Mouse (Mus musculus) megakaryocyte, embryonic 14.5 days (primary cell): ENCODE measurements around the gene Sapcd1.
"Not testable (repeated sequence)": the region's sequence is repeated elsewhere in the genome, so short reads cannot be mapped to it uniquely, and the experiment has no call there.

Experiments used
- FLI1 ChIP-seq: IDR thresholded peaks from 2 replicates; pipeline ENCODE4 v1.6.1; 2012; ENCODE audit warnings: low read length, inconsistent platforms, mixed read lengths
- GATA1 ChIP-seq: IDR thresholded peaks from 3 replicates; pipeline ENCODE4 v1.6.1; 2012; ENCODE audit warnings: mixed read lengths, low read length, inconsistent platforms, borderline replicate concordance

DNA sequence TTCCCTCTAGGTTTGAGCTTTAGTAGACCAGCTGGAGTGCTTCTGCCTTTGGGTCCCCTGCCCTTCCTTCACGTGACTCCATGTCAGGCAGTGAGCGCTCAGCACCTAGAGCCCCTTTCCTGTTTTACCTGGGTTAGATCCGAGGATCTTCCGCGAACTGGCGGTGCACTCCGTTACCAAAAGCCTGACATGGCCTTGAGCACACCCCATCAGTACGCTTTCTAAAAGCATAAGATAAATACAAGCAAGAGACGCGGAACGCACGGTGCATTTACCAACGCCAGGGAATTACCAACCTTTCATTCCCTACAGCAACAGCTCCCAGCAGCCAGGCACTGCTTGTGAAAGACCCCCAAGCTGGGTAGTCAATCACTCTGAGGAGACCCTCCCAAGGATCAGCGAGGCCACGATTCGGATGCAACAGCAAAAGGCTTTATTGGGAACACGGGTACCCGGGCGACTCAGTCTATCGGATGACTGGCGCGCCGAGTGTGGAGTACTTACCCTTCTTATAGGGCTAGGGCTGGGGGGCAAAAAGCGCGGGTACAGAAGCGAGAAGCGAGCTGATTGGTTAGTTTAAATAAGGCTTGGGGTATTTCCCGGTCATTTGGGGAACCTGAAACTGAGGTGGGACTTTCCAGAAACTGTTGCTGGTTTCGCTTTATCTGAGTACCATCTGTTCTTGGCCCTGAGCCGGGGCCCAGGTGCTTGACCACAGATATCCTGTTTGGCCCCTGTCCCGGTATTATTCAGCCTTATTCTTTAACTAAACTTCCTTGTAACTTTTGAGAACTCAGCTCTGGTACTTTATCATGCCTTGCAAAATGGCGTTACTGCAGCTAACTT lies 27.7 kb downstream of the Sapcd1 start:
- TF ChIP-seq GATA1, FLI1: not testable (repeated sequence)
